Mouse (Mus musculus) brain, embryonic 14.5 days (tissue): ENCODE data around the gene Bpifb6. TPM values are rescaled to one million over a fixed set of nuclear protein-coding genes. Genes with fewer than 3 reads are reported as not detected.

Experiments
- DNase-seq: peaks from one replicate; pipeline ENCODE4 v3.0.0-alpha.2; 2011; ENCODE audit warnings: low read depth
- CTCF ChIP-seq: fragments of 200-500 bp; IDR thresholded peaks from 2 replicates; pipeline ENCODE4 v1.5.1; 2012; ENCODE audit warnings: inconsistent platforms, mild to moderate bottlenecking, moderate library complexity, borderline replicate concordance; ENCODE audit not compliant: insufficient read depth, insufficient read length; ENCODE audit errors: extremely low read depth
- POLR2A ChIP-seq: fragments of 200-500 bp; IDR thresholded peaks from 2 replicates; pipeline ENCODE4 v1.6.1; 2012; ENCODE audit warnings: mild to moderate bottlenecking, inconsistent platforms, borderline replicate concordance; ENCODE audit not compliant: poor library complexity, insufficient read depth, insufficient read length, severe bottlenecking; ENCODE audit errors: extremely low read depth
- polyA plus RNA-seq: library from polyadenylated mRNA; depleted of rRNA; stranded (reverse); fragments of >200 nt; gene quantifications from 2 replicates; pipeline ENCODE4 v1.2.3, GENCODE M21; 2012; rRNA removed

Bpifb6 gene
- polyA plus RNA-seq, 1 experiment, result 0.04 TPM

DNA sequence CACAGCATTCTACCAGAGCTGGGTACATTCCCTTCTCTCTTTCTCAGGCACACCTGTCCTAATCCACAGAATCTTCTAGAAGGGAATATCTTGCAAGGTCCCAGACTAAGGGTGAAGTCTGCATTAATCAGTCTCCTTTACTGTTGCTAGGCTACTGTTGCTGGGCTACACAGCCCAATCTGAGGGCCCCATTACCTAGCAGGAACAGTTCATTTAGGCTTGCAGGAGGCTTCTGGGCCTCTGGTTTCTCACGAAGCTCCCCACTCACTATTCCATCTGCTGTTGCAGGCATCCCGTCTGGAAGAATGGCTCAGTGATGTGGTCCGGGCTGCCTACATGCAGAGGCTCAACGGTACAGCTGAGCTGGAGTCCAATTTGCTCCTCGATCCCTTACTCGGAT lies 30.9 kb downstream of the Bpifb6 start:
- DNase-seq, result peak; percentile 67
- TF ChIP-seq POLR2A (no peak), CTCF (no peak)

DNA sequence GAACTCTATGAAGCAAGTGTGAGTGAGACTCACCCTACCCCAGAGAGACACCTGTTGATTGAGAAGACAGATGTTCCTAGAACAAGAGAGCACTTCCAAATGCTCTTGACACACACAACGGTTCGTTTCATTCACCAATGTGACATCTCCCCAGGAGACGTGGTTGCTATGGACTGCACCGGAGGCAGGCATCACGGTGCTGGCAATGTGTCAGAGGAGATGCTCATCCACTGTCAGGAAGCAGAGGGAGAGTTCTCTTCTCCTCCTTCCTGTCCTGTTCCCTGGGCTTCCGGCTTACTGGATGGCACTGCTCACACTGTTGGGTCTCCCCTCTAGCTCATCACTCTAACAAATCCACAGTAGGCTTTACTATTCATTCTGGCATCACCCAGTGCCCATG lies 33.1 kb downstream of the Bpifb6 start:
- no peak for DNase-seq
- TF ChIP-seq POLR2A (no peak), CTCF (no peak)

GRCm38 (mm10) chr2:153935348-153935747 lies 35.2 kb downstream of the Bpifb6 start:
- DNase-seq, result no peak
- no peak for TF ChIP-seq CTCF
- no peak for TF ChIP-seq POLR2A

- DNase-seq, result no peak
Measured at GRCm38 (mm10) chr2:153937843-153938242, 37.7 kb downstream of the Bpifb6 start, which contains the start of gene Bpifb4. TSS of gene Bpifb4 (plus strand) at chr2:153938212.

DNA sequence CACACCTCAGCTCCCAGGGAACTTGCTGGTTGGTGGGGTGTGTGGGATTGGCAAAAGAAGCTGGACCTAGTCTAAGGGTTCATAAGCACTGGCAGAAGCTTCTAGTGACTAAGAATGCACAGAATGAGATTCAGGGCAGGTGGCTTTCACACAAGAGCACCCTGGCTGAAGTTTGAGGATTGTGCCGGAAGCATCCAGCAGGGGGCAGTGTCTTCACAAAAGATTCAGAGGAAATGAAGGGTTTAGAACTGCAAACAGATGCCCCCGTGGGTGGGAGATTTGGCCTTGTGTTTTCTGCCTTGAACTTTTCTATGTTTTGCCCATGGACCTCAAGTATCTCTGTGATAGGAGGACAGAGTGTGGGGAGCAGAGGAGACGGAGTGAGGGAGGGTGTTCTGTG lies 43.3 kb downstream of the Bpifb6 start:
- DNase-seq, result peak; percentile 60
- peak; percentile 72; the same call in 1 of the 2 replicates for TF ChIP-seq CTCF
- TF ChIP-seq POLR2A, result no peak

More at GRCm38 (mm10) chr2:153937843-153938242, 37.7 kb downstream of the Bpifb6 start, which contains the start of gene Bpifb4:
- TF ChIP-seq POLR2A, result no peak
- TF ChIP-seq CTCF, result no peak

- no peak for DNase-seq
- TF ChIP-seq POLR2A (no peak), CTCF (no peak)
Measured at GRCm38 (mm10) chr2:153944567-153944966, 44.4 kb downstream of the Bpifb6 start.

DNA sequence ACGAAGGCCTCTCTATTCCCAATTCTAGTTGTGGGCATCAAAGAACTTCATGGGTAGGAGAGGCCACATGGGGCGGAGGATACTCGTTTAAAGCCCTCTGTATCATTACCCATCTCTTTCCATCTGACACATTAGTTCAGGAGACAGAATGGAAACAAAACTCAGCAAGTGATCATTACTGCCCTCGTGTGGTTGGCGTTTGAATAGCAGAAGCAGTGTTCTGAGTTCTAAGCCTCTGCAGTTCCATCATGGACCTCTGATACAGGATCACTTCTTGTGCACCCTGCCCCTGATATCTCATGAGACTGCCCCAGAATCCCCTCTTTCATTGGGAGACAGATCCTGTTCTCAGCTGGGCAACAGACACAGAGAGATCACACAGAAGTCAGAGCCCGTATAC lies 52.7 kb downstream of the Bpifb6 start:
- TF ChIP-seq CTCF, result peak; percentile 78; the same call in 1 of the 2 replicates
- no peak for TF ChIP-seq POLR2A

DNA sequence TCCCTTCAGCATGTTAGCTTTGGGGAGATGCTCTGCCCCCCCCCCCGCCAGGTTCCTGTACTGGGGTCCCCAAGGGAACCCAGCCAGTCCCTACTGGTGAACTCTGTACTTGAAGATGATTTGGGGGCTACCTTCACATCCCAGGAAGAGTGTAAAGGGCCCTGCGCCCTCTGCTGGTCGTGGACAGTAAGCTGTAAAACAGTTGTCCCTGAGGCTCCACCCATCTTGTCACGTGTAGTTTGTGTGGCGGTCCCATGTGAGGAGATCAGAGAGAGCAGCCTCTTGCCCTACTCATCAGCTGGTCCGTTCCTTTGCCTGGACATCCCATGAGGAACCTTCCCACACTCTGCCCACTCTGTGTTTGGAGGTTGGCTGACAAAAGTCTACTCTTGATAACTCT lies 53.6 kb downstream of the Bpifb6 start:
- peak; percentile 57 for DNase-seq
- TF ChIP-seq CTCF, result peak; percentile 72
- no peak for TF ChIP-seq POLR2A

More for the DNA sequence above, 52.7 kb downstream of the Bpifb6 start:
- DNase-seq, result peak; percentile 67

Other genes with a start within 250 kb of the Bpifb6 start
- gene Dnmt3c, start 203.7 kb upstream of the Bpifb6 start, polyA plus RNA-seq, result 0.03 and 0.06 TPM in 2 replicates
- gene Mapre1, start 159.1 kb upstream of the Bpifb6 start, polyA plus RNA-seq, result 62.8 and 73.8 TPM in 2 replicates
- 0.05 and 0.16 TPM in 2 replicates for gene Efcab8, start 120.5 kb upstream of the Bpifb6 start, polyA plus RNA-seq
- gene Sun5, start 29.3 kb upstream of the Bpifb6 start, polyA plus RNA-seq, result not detected in 2 replicates
- gene Bpifb2, start 25.3 kb upstream of the Bpifb6 start, polyA plus RNA-seq, result not detected in 2 replicates
- 0.06 and 0.07 TPM in 2 replicates for gene Bpifb3, start 17.8 kb downstream of the Bpifb6 start, polyA plus RNA-seq
- not detected in 2 replicates for gene Bpifb4, start 37.8 kb downstream of the Bpifb6 start, polyA plus RNA-seq
- not detected in 2 replicates for gene Bpifa6, start 74.6 kb downstream of the Bpifb6 start, polyA plus RNA-seq
- not detected in 2 replicates for gene Bpifa2, start 107.9 kb downstream of the Bpifb6 start, polyA plus RNA-seq
- not detected in 2 replicates for gene Bpifa3, start 229.9 kb downstream of the Bpifb6 start, polyA plus RNA-seq
- gene Bpifa1, start 242.5 kb downstream of the Bpifb6 start, polyA plus RNA-seq, result not detected in 2 replicates